Mouse (Mus musculus) erythroblast, adult 5-6 weeks (primary cell): ENCODE measurements around the gene Krt26. TPM values are rescaled to one million over a fixed set of nuclear protein-coding genes. Genes with fewer than 3 reads are reported as not detected.

Experiments used
- ATAC-seq: replicated peaks from 2 replicates; pipeline ENCODE4 v1.8.0; 2016; ENCODE audit warnings: moderate number of reproducible peaks, mild to moderate bottlenecking, moderate TSS enrichment, inconsistent platforms; ENCODE audit not compliant: poor library complexity, low FRiP score, severe bottlenecking
- total RNA-seq, 2 experiments: library from RNA; stranded (forward) in 1 of 2; stranded (reverse) in 1 of 2; fragments of 150-400 nt in 1 of 2; fragments of 200-764, 138-1000 nt in 1 of 2; gene quantifications; 2 replicates each; pipeline versions ENCODE4 v1.2.3 to v1.2.4; 2015 to 2017; ENCODE audit warnings: low replicate concordance in 2 of 2

Krt26 gene
- total RNA-seq (2015; ENCODE audit: low replicate concordance), result not detected in 2 replicates
- total RNA-seq (2017; ENCODE audit: low replicate concordance), result not detected in 2 replicates

DNA sequence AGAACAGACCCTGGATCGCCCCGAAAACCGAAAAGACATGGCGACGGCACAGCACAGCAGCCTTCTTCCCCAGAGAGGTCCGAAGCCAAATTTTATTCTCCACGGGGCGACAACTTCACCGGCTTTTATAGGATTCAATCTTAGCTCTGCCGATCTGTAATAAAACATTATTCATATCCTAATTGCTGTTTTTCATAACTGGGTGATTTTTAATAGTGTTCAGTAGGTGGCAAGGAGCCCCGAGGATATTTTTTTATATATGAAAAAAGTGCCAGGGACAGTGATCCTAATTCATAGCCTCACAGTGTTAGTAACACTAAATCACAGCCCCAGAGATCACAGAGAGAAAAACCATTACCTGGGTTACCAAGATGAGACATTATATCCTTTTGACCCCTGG, at the start of gene Krt26:
TSS of gene Krt26 (minus strand) at position 101 of the 400 bp plus-strand sequence.
- no peak for ATAC-seq

DNA sequence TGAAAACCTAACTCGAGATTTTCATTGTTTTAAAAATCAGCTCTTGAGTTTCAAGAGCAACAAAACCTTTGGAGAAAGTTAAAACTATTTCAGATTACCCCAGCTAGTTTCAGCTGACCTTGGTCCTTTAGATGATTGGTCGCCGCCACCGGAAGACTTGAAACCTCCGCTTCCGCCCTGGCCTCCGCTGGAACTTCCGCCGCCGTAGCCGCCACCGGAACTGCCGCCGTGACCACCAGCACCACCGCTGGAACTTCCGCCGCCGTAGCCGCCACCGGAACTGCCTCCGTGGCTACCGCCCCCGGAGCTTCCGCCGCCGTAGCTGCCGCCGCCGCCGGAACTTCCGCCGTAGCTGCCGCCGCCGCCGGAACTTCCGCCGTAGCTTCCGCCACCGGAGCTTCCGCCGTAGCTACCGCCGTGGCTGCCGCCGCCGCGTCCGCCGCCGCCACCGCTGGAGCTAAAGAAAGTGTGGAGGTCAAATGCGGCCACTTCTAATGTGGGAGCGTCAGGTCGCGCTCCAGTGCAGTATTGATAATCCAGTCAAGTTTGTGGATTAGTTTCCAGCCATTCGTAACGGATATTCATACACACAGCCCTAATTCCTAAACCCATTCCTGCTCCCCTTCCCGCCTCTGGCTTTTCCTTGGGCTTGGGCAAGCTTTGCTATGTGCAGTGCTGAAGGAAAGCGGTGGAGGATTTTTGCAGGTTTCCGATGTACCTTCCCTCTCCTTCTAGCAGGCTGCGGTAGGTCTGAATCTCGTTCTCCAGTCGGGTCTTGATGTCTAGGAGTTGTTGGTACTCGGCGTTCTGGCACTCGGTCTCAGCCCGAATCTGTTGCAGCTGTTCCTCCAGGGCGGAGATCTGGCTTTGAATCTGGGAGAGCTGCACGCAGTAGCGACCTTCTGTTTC, 48.3 kb upstream of the Krt26 start:
- ATAC-seq, result no peak

DNA sequence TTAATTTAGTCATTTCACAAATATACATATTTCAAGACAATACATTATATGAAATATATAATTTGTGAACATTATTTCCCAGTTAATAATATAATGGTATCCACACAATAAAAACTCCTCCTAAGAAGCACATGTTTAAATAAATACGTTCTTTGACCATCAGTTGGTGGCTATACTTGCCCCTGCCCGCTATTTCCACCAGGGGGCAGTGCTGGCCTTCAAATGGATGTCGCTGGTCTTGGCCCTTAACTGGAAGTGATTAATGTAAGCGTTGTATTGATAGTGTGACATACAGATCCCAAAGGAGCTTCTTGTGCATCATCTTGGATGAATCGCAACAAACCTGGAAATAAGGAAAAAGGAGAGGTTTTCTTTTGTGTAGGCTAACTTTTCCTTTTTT, 41.8 kb upstream of the Krt26 start:
- no peak for ATAC-seq

- no peak for ATAC-seq
Measured at GRCm38 (mm10) chr11:99374803-99375202, 37.0 kb upstream of the Krt26 start, which contains the start of gene Krt28. Gene Krt28 (minus strand): TSS chr11:99374903.

DNA sequence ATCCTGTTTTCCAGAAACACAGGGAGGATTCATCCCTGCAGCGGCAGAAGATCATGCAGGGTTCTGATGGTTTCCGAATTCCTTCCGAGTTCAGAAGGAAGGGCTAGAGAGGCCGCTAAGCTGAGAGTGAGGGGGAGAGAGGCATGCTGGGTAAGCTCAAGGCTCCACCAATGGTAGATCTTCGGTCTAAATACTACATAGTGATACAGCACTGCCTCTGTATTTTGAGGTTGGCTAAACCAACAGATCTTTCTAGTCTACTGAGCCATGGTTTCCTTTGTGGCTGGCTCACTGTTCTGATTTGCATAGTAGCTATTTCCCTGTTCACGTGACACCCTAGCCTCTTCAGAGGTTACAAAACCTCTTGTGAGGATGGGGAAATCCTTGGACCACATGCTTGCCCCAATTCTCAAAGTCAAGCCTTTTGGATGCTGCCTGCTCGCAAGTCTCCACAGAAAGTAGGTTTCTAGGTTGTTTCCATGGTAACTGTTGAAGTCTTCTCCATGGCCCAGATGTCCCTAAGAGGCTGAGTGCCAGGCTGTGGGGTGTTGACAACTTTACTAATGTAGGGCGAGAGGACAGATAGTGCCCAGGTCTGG, 32.2 kb upstream of the Krt26 start:
- ATAC-seq, result no peak

GRCm38 (mm10) chr11:99369229-99369628, 31.5 kb upstream of the Krt26 start:
- ATAC-seq, result no peak

GRCm38 (mm10) chr11:99366791-99367190, 29.0 kb upstream of the Krt26 start:
- no peak for ATAC-seq

DNA sequence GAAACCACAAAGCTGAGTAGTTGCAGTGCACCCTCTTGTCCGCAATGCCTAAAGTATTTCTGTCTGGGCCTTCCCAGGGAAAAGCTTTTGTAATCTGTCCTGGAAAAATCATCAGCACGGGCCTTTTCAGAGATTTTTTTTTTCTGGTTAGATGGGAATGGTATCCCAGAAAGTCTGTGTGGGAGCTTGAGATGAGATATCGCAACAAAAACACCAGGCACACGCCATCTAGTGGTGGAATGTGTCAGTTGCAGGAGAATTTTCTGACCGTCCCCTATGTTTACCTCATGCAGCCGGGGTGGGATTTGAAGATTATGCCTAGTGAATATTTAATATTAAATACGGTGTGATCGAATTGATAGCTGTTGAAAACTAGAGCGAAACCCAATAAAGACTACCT, 26.6 kb upstream of the Krt26 start:
- no peak for ATAC-seq

DNA sequence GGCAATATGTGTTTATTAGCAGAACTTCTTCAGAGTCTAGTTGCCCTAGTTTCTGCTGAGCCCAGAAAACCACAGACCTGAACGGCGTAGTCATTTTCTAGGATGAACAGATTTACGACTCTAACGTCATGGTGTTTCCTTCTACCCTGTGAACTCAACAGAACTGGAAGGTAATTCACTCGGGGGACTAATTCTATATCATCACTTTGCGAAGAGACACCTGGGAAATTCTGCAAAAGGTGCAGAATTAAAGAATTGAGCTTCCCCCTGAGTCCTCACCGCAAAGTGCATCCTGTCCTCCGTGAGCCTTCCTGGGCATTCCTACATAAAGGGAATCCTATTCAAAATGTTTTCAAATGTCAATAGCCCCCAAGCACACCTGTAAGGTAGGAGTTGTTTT, 23.7 kb upstream of the Krt26 start:
- ATAC-seq, result no peak

GRCm38 (mm10) chr11:99351004-99351403, 13.2 kb upstream of the Krt26 start, which contains the start of gene Krt27:
Gene Krt27 (minus strand): TSS chr11:99351104.
- no peak for ATAC-seq

DNA sequence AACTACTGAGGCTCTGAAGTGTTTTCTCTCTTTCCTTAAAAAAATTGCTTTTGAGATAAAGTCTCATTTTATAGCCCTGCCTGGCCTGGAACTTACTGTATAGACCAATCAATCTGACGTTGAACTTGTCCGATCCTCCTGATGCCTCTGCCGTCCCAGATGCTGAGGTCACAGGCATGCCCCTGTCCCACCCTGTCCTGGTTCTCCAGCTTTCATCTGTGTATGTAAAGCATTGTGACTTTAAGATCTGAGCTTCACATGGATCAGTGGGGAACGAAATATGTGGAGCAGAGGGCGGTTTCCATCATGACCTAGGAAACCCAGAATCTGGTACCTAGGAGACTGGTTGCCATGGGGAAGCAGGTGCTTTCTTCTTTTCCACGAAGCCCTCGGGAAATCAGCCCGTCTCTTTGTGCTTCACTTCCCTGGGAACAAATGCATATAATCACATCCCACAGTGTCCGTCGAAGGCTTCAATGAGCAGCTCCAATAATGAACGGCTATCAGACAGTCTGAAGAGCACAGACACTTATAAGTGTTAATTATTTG, 1.6 kb upstream of the Krt26 start:
- no peak for ATAC-seq

DNA sequence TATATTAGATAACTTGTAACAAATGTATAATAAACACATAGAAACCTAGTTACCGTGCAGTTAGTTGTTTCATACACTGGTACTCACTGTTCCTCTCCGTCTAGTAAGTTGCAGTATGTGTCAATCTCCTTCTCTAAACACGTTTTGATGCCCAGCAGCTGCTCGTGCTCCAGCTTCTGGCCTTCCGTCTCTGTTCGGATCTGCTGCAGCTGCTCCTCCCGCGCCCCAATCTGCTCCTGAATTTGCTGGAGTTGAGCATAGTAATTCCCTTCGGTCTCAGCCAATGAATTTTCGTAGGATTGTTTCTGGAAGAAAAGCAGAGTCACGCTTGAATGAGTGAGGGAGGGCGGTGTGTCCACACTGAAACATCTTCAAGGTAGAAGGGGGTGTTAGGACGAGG, 4.3 kb downstream of the Krt26 start:
- ATAC-seq, result no peak

GRCm38 (mm10) chr11:99329655-99330054, 8.1 kb downstream of the Krt26 start:
- ATAC-seq, result no peak

- no peak for ATAC-seq
Measured at GRCm38 (mm10) chr11:99322851-99323250, 14.9 kb downstream of the Krt26 start, which contains the start of gene Krt25. Gene Krt25 (minus strand): TSS chr11:99322951.

- ATAC-seq, result no peak
Measured at GRCm38 (mm10) chr11:99321094-99321493, 16.7 kb downstream of the Krt26 start.

DNA sequence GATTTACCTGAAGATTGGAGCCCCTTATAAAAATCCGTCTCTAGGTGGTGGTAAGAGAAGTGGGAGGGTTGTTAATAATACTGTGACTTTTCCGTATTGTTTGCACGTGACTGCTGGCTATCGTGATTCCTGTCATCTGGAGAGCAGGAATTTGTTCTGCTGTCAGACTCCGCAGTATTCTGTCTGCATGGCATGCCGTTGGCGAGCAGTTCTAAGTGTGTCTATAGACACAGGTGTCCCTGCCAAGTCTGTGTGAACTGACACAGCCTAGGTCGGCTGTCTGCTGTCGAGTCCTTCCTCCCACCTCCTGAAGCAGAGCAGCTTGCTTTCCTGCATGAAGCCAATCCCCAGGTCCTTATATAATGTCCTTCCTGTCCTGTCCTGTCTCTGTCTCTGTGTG, 18.6 kb downstream of the Krt26 start:
- ATAC-seq, result no peak

DNA sequence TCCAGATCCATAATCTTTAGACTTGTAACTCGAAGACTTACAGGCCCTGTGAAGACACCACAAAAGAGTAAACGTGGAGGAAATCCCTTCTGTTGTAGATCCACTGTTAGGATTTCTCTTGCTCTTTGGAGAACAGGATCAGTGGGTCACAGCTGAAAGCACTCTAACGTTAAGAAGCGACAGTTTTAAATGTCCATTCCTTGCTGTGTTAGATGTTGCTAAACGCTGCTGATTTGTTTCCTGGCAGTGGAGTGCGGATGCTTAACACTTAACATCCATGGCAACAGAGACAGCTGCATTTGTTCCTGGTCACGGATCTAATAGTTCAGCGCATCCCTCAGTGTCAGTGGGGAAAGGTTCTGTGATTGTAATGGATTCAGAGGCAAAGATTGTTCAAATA, 21.2 kb downstream of the Krt26 start:
- no peak for ATAC-seq

- no peak for ATAC-seq
Measured at GRCm38 (mm10) chr11:99314594-99314993, 23.2 kb downstream of the Krt26 start.

DNA sequence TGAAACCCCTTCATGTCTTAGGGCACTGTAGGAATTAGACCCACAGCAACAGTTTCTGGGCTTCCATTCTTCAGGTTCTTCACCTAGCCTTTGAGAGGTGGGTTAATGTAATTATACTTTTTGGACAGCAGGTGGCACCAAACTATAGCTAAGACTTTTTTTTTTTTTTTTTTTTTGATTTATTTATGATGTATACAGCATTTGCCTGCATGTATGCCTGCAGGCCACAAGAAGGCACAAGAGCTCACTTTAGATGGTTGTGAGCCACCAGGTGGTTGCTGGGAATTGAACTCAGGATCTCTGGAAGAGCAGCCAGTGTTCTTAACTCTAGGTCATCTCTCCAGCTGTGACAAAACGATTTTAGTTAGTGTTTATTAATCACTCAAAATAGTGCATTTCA, 26.9 kb downstream of the Krt26 start:
- ATAC-seq, result 0 out of 2 replicates have a peak, but pooled peaks have one; percentile 51

DNA sequence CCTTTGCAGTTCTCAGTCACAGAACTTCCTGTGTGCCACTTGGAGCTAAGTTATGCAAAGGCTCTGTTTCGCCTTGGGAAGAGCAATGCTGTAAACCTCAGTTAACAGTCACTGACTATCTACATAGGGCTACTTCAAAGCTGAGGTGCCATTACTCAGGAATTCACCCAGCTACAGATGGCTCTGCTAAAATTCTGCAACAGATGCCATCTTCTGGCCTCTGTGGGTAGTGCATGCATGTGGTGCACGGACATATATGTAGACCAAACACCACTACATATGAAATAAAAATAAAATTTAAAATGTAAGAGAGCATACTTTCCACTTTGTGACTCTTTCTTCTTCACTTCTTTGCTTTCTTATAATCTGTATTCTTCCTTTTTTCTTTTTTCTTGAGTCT, 30.2 kb downstream of the Krt26 start:
- ATAC-seq, result no peak

DNA sequence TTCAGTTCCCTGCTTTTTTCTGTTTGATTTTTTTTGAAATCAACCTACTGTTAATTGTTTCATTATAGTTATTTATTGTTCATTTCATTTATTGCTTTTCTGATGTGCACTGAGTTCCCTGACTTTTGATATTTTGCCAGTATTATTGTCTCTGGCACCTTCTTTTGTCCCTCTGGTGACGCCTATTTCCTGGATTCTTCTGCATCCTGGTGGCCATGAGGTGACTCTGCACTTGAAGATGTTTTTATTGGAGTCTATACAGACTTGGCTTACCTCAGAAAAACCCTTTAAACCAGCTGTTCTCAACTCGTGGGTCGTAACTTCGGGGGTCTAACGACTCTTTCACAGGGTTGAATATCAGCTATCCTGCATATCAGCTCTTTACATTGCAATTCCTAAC, 42.7 kb downstream of the Krt26 start:
- ATAC-seq, result no peak
